Comparison of ENCODE assay signal across 20 mouse cellular contexts in genomic region chr10:122742136-122742535, GRCm38 (mm10).
DNase-seq lines count a peak whose midpoint lies in the region; ATAC-seq lines count a peak whose summit lies in the region.
"Had no signal": no experiment of that assay in that cellular context is flagged by ENCODE, and none has a peak within 500 bp of the region (broad histone marks: within the 10 kb centered on the region; RNA-seq: fewer than 3 reads in every experiment).

No protein-coding gene starts in this region.

- no peak overlapping the region for H3K27ac ChIP-seq in forebrain, embryonic 11.5 days (ENCODE audit: low read depth, low read length)
- H3K27ac ChIP-seq in forebrain, embryonic 16.5 days (ENCODE audit: low read length): no peak overlapping the region
- H3K27ac ChIP-seq: embryonic facial prominence, embryonic 10.5 days; heart, embryonic 15.5 days; hindbrain, embryonic 13.5 days; hindbrain, postnatal 0 days had no signal

- no peaks in the 10 kb centered on the region for H3K9me3 ChIP-seq in forebrain, embryonic 11.5 days (ENCODE audit: control insufficient read depth, low read length)
- no peaks in the 10 kb centered on the region for H3K9me3 ChIP-seq in forebrain, embryonic 16.5 days (ENCODE audit: control insufficient read depth, low read length)
- H3K9me3 ChIP-seq: embryonic facial prominence, embryonic 10.5 days; heart, embryonic 15.5 days; hindbrain, embryonic 13.5 days had no signal

- H3K4me2 ChIP-seq in forebrain, embryonic 11.5 days (ENCODE audit: low read depth, low read length, severe bottlenecking): no peak overlapping the region
- no peak overlapping the region for H3K4me2 ChIP-seq in forebrain, embryonic 16.5 days (ENCODE audit: low read length)
- H3K4me2 ChIP-seq: heart, embryonic 11.5 days; heart, embryonic 15.5 days; hindbrain, embryonic 13.5 days had no signal

- no peaks in the 10 kb centered on the region for H3K36me3 ChIP-seq in forebrain, embryonic 11.5 days (ENCODE audit: control insufficient read depth, insufficient read depth, low read length)
- H3K36me3 ChIP-seq in forebrain, embryonic 16.5 days (ENCODE audit: control insufficient read depth, insufficient read depth): no peaks in the 10 kb centered on the region
- H3K36me3 ChIP-seq: embryonic facial prominence, embryonic 10.5 days; heart, embryonic 15.5 days; hindbrain, embryonic 13.5 days had no signal

- 88% methylated on average over 2 of the region's 2 CpGs for WGBS in forebrain, embryonic 11.5 days
- 83% methylated on average over 2 of the region's 2 CpGs for WGBS in forebrain, embryonic 16.5 days

- no peak overlapping the region for H3K4me3 ChIP-seq in forebrain, embryonic 11.5 days (ENCODE audit: low read depth, low read length)
- H3K4me3 ChIP-seq in forebrain, embryonic 16.5 days (replicated peaks; ENCODE audit: low read length): no peak overlapping the region
- H3K4me3 ChIP-seq: embryonic facial prominence, embryonic 10.5 days; heart, embryonic 15.5 days; hindbrain, embryonic 13.5 days had no signal

- H3K9ac ChIP-seq in forebrain, embryonic 11.5 days (ENCODE audit: low read length): no peak overlapping the region
- H3K9ac ChIP-seq in forebrain, embryonic 16.5 days (replicated peaks; ENCODE audit: low read depth, low read length): no peak overlapping the region
- H3K9ac ChIP-seq: heart, embryonic 15.5 days; hindbrain, embryonic 13.5 days had no signal

- H3K4me1 ChIP-seq in forebrain, embryonic 11.5 days (replicated peaks; ENCODE audit: control insufficient read depth, insufficient read depth, low read length): no peaks in the 10 kb centered on the region
- H3K4me1 ChIP-seq in forebrain, embryonic 16.5 days (replicated peaks; ENCODE audit: control insufficient read depth, insufficient read depth, low read length): peaks cover 13% of the 10 kb centered on the region

- DNase-seq in forebrain, embryonic 11.5 days (ENCODE audit: low spot score): peak; percentile 23
- DNase-seq in thymus, postnatal 0 days (ENCODE audit: low spot score): peak; percentile 69
- no peak for DNase-seq in thymus, postnatal 36 days
- DNase-seq in thymus, postnatal 25 days: peak; percentile 44
- DNase-seq in retina, postnatal 1 day: no peak
- no peak for DNase-seq in spleen, adult 18-20 months
- DNase-seq: adrenal gland, postnatal 10 days; B cell, adult 2 months; cerebellum, adult 11 months; cerebellum, adult 9-10 months; gastrocnemius, postnatal 36 days; heart, postnatal 14 days had no signal

- H3K27me3 ChIP-seq in forebrain, embryonic 11.5 days (ENCODE audit: control insufficient read depth, insufficient read depth, low read length): no peaks in the 10 kb centered on the region
- H3K27me3 ChIP-seq in forebrain, embryonic 16.5 days (replicated peaks; ENCODE audit: control insufficient read depth, insufficient read depth, low read length): no peaks in the 10 kb centered on the region
- H3K27me3 ChIP-seq: heart, embryonic 15.5 days; hindbrain, embryonic 13.5 days had no signal

- ATAC-seq in forebrain, embryonic 11.5 days (replicated peaks; ENCODE audit: low FRiP score): no peak
- no peak for ATAC-seq in forebrain, embryonic 16.5 days
- ATAC-seq in activated CD4-positive, CD25-positive, alpha-beta regulatory T cell, adult 4 months: peak; percentile 26
- ATAC-seq: forebrain, embryonic 14.5 days; hindbrain, postnatal 0 days had no signal

Comparison
In these comparisons a context has a peak if more than half of its experiments do, and no peak if none do; other contexts are left out.
1. DNase-seq: peak in forebrain, embryonic 11.5 days (single experiment), thymus, postnatal 0 days (single experiment) and thymus, postnatal 25 days (single experiment); none in thymus, postnatal 36 days (0 of 2), retina, postnatal 1 day (single experiment) and spleen, adult 18-20 months (0 of 2).